Mouse (Mus musculus) myocyte (in vitro differentiated cells): ENCODE measurements around the gene Myh15.

ENCODE experiments used
- CEBPB ChIP-seq: IDR thresholded peaks from 2 replicates; pipeline ENCODE4 v1.6.1; 2011; ENCODE audit warnings: mild to moderate bottlenecking, moderate library complexity; ENCODE audit not compliant: poor library complexity, insufficient read depth, severe bottlenecking
- E2F4 ChIP-seq: IDR thresholded peaks from one replicate; pipeline ENCODE4 v1.6.1; 2011; ENCODE audit warnings: mild to moderate bottlenecking, control low read depth, moderate library complexity; ENCODE audit not compliant: insufficient read depth
- MAX ChIP-seq: IDR thresholded peaks from one replicate; pipeline ENCODE4 v1.6.1; 2011; ENCODE audit warnings: low read depth, mild to moderate bottlenecking, control low read depth
- MYOD1 ChIP-seq, 3 experiments: IDR thresholded peaks; one replicate each; pipeline ENCODE4 v1.6.1; 2011; ENCODE audit warnings: control low read depth in 2 of 3, low read depth in 2 of 3, mild to moderate bottlenecking in 2 of 3, moderate library complexity in 1 of 3; ENCODE audit not compliant: insufficient read length in 2 of 3, control insufficient read depth in 1 of 3
- POLR2A ChIP-seq: IDR thresholded peaks from one replicate; pipeline ENCODE4 v1.6.1; 2011; ENCODE audit warnings: low read depth, mild to moderate bottlenecking, control low read depth, moderate library complexity; ENCODE audit not compliant: insufficient read length
- POLR2AphosphoS2 ChIP-seq: IDR thresholded peaks from one replicate; pipeline ENCODE4 v1.6.1; 2011; ENCODE audit warnings: low read depth, control low read depth; ENCODE audit not compliant: insufficient read length
- REST ChIP-seq: IDR thresholded peaks from one replicate; pipeline ENCODE4 v1.6.1; 2011; ENCODE audit warnings: mild to moderate bottlenecking, control low read depth, moderate library complexity; ENCODE audit not compliant: insufficient read depth, insufficient read length
- USF1 ChIP-seq: IDR thresholded peaks from one replicate; pipeline ENCODE4 v1.6.1; 2011; ENCODE audit warnings: low read depth, mild to moderate bottlenecking, control low read depth, moderate library complexity

- no peak for TF ChIP-seq CEBPB
- no peak for TF ChIP-seq POLR2A
- no peak for TF ChIP-seq POLR2AphosphoS2
- no peak for TF ChIP-seq MAX
- TF ChIP-seq MYOD1 (IDR thresholded peaks at IDR 0.05; ENCODE audit: control insufficient read depth in 1 of 3, insufficient read length in 2 of 3, low read depth in 2 of 3): no peak
- TF ChIP-seq REST: no peak
- no peak for TF ChIP-seq E2F4
- no peak for TF ChIP-seq USF1
Measured at GRCm38 (mm10) chr16:49175077-49175476, 117.8 kb downstream of the Myh15 start.
